Mouse (Mus musculus) bone marrow macrophage, adult 2 months (primary cell): ENCODE measurements around the gene Pde4dip. TPM values are rescaled to one million over a fixed set of nuclear protein-coding genes. Genes with fewer than 3 reads are reported as not detected.

ENCODE experiments used
- H3K27ac ChIP-seq: 2 replicates; pipeline ENCODE4 v1.5.1; 2012; ENCODE audit warnings: low read depth, low read length; ENCODE audit not compliant: insufficient read depth
- H3K4me1 ChIP-seq: 2 replicates; pipeline ENCODE4 v1.6.1; 2012; ENCODE audit warnings: low read length; ENCODE audit not compliant: control insufficient read depth, insufficient read depth
- H3K4me3 ChIP-seq: 2 replicates; pipeline ENCODE4 v1.5.1; 2012; ENCODE audit warnings: mild to moderate bottlenecking, low read length, moderate library complexity; ENCODE audit not compliant: insufficient read depth
- CTCF ChIP-seq: IDR thresholded peaks from 2 replicates; pipeline ENCODE4 v1.5.1; 2012; ENCODE audit warnings: low read depth, mild to moderate bottlenecking, low read length, moderate library complexity
- POLR2A ChIP-seq: IDR thresholded peaks from 2 replicates; pipeline ENCODE4 v1.6.1; 2012; ENCODE audit warnings: mild to moderate bottlenecking, low read depth, low read length, borderline replicate concordance
- polyA plus RNA-seq: library from polyadenylated mRNA; stranded (reverse); fragments of >200 nt; gene quantifications from 2 replicates; pipeline ENCODE4 v1.2.4, GENCODE M21; 2012; ENCODE audit not compliant: missing spikeins, insufficient read depth, insufficient read length

The Pde4dip gene
- polyA plus RNA-seq, 1 experiment = 16.6 TPM

- H3K27ac ChIP-seq = no peak overlapping the region
- TF ChIP-seq CTCF (no peak), POLR2A (no peak)
- H3K4me1 ChIP-seq = peaks cover 5% of the 10 kb centered on the region; the same call in 1 of the 2 replicates
- no peak overlapping the region for H3K4me3 ChIP-seq
Measured at GRCm38 (mm10) chr3:97874777-97875176, 13.7 kb downstream of the Pde4dip start.

GRCm38 (mm10) chr3:97869730-97870129 is 18.8 kb downstream of the Pde4dip start:
- Histone ChIP-seq H3K4me1 (peaks cover 9% of the 10 kb centered on the region), H3K4me3 (no peak overlapping the region), H3K27ac (no peak overlapping the region)
- no peak for TF ChIP-seq CTCF
- TF ChIP-seq POLR2A = no peak

- no peak for TF ChIP-seq POLR2A
- no peak for TF ChIP-seq CTCF
- Histone ChIP-seq H3K27ac (no peak overlapping the region), H3K4me1 (peaks cover 9% of the 10 kb centered on the region), H3K4me3 (no peak overlapping the region)
Measured at GRCm38 (mm10) chr3:97868733-97869132, 19.8 kb downstream of the Pde4dip start.

GRCm38 (mm10) chr3:97868024-97868689 is 20.4 kb downstream of the Pde4dip start:
- Histone ChIP-seq H3K4me3 (peak overlapping the region; percentile 50), H3K4me1 (peaks cover 9% of the 10 kb centered on the region), H3K27ac (no peak overlapping the region)
- TF ChIP-seq CTCF = no peak
- no peak for TF ChIP-seq POLR2A

- Histone ChIP-seq H3K4me1 (peaks cover 9% of the 10 kb centered on the region), H3K4me3 (peak overlapping the region; percentile 50), H3K27ac (no peak overlapping the region)
- no peak for TF ChIP-seq POLR2A
- TF ChIP-seq CTCF = no peak
Measured at GRCm38 (mm10) chr3:97867221-97868023, 21.1 kb downstream of the Pde4dip start.

- H3K4me3 ChIP-seq = no peak overlapping the region
Measured at GRCm38 (mm10) chr3:97866696-97867095, 21.8 kb downstream of the Pde4dip start.

GRCm38 (mm10) chr3:97860820-97861451 is 27.6 kb downstream of the Pde4dip start:
- no peak for TF ChIP-seq CTCF
- TF ChIP-seq POLR2A = no peak
- Histone ChIP-seq H3K27ac (no peak overlapping the region), H3K4me3 (no peak overlapping the region), H3K4me1 (no peaks in the 10 kb centered on the region)

More at GRCm38 (mm10) chr3:97866696-97867095, 21.8 kb downstream of the Pde4dip start:
- H3K4me1 ChIP-seq = peaks cover 9% of the 10 kb centered on the region
- TF ChIP-seq CTCF = no peak
- no peak for TF ChIP-seq POLR2A
- H3K27ac ChIP-seq = no peak overlapping the region

- TF ChIP-seq POLR2A (no peak), CTCF (no peak)
- H3K4me3 ChIP-seq = no peak overlapping the region
- H3K4me1 ChIP-seq = no peaks in the 10 kb centered on the region
- H3K27ac ChIP-seq = no peak overlapping the region
Measured at GRCm38 (mm10) chr3:97859400-97859799, 29.1 kb downstream of the Pde4dip start.

GRCm38 (mm10) chr3:97854575-97855384 is 33.7 kb downstream of the Pde4dip start:
- TF ChIP-seq CTCF (no peak), POLR2A (no peak)
- Histone ChIP-seq H3K4me3 (no peak overlapping the region), H3K4me1 (no peaks in the 10 kb centered on the region), H3K27ac (no peak overlapping the region)
